7 mouse cellular contexts compared by ENCODE assay signal in genomic region chr19:5637069-5638047, GRCm38 (mm10). TPM values are rescaled to one million over a fixed set of nuclear protein-coding genes. Genes with fewer than 3 reads are reported as not detected.
DNase-seq lines count a peak whose midpoint lies in the region; ATAC-seq lines count a peak whose summit lies in the region.

TSS of gene Rela (plus strand) at chr19:5637483.

- DNase-seq in adrenal gland, adult 2 months, result peak; percentile 98
- DNase-seq in embryo, embryonic 11.5 days (ENCODE audit: low read depth, low spot score), result peak; percentile 65
- peak; percentile 82 to 90 for DNase-seq in gastrocnemius, postnatal 4 days (ENCODE audit: low spot score in 2 of 2)
- DNase-seq in left cerebral cortex, postnatal 36 days (ENCODE audit: low spot score in 2 of 2), result peak; percentile 90 to 95
- peak; percentile 98 for DNase-seq in midbrain, embryonic 11.5 days (ENCODE audit: low spot score, missing footprints)
- DNase-seq in skeletal muscle tissue, adult 2 months (ENCODE audit: low read depth, low spot score), result peak; percentile 91

- peak within 1 kb of the TSS; percentile 94 for H3K9ac ChIP-seq in intestine, embryonic 16.5 days (ENCODE audit: low read depth, low read length)
- peak within 1 kb of the TSS; percentile 87 for H3K9ac ChIP-seq in midbrain, embryonic 11.5 days (ENCODE audit: low read length)

- intact Hi-C loops in left cerebral cortex, postnatal 36 days (cut with DNase I), result loop anchor here (5.0 kb wide), 1 partner anchor 70 kb away; the partner anchor contains the start of gene Ap5b1

- H3K27me3 ChIP-seq in intestine, embryonic 16.5 days (replicated peaks; ENCODE audit: control insufficient read depth, insufficient read depth, low read length), result no peaks in the 10 kb centered on the region
- no peaks in the 10 kb centered on the region for H3K27me3 ChIP-seq in midbrain, embryonic 11.5 days (ENCODE audit: control insufficient read depth, insufficient read depth, low read length)

- ATAC-seq in intestine, embryonic 16.5 days, result peak; percentile 87
- ATAC-seq in midbrain, embryonic 11.5 days (ENCODE audit: low FRiP score), result peak; percentile 89

- peaks cover 12% of the 10 kb centered on the region for H3K36me3 ChIP-seq in intestine, embryonic 16.5 days (ENCODE audit: control insufficient read depth, insufficient read depth, low read length)
- peaks cover 16% of the 10 kb centered on the region for H3K36me3 ChIP-seq in midbrain, embryonic 11.5 days (ENCODE audit: control insufficient read depth, insufficient read depth, low read length)

- H3K4me3 ChIP-seq in intestine, embryonic 16.5 days (ENCODE audit: low read length), result peak within 1 kb of the TSS; percentile 70
- H3K4me3 ChIP-seq in midbrain, embryonic 11.5 days (ENCODE audit: low read depth, low read length), result peak within 1 kb of the TSS; percentile 80

- H3K9me3 ChIP-seq in intestine, embryonic 16.5 days (ENCODE audit: control insufficient read depth, low read length), result no peaks in the 10 kb centered on the region
- H3K9me3 ChIP-seq in midbrain, embryonic 11.5 days (ENCODE audit: control insufficient read depth, low read length), result no peaks in the 10 kb centered on the region

- H3K4me2 ChIP-seq in intestine, embryonic 16.5 days (ENCODE audit: low read depth, low read length), result peak within 1 kb of the TSS; percentile 93
- peak within 1 kb of the TSS; percentile 86 for H3K4me2 ChIP-seq in midbrain, embryonic 11.5 days

- peaks cover 21% of the 10 kb centered on the region for H3K4me1 ChIP-seq in intestine, embryonic 16.5 days (ENCODE audit: control insufficient read depth, insufficient read depth, low read length)
- H3K4me1 ChIP-seq in midbrain, embryonic 11.5 days (ENCODE audit: control insufficient read depth, insufficient read depth, low read length), result peaks cover 14% of the 10 kb centered on the region

- WGBS in intestine, embryonic 16.5 days, result under 1% methylated on average over 107 of the region's 109 CpGs
- WGBS in midbrain, embryonic 11.5 days, result under 1% methylated on average over 91 of the region's 109 CpGs

- peak within 1 kb of the TSS; percentile 92 for H3K27ac ChIP-seq in intestine, embryonic 16.5 days (ENCODE audit: low read length)
- H3K27ac ChIP-seq in midbrain, embryonic 11.5 days (ENCODE audit: low read depth, low read length), result peak within 1 kb of the TSS; percentile 73

RNA-seq across cellular contexts. Expression of gene Rela, which starts in this region (rescaled TPM):
- 100 to 1,000 TPM in 1 of 2 experiments, 10 to 100 TPM in 1; 89.8 to 149 TPM for total RNA-seq in adrenal gland, adult 2 months (2021)
- 163 and 221 TPM in 2 replicates for polyA plus RNA-seq in adrenal gland, adult 2 months (2012; rRNA removed)
- 10 to 100 TPM; 35.9 to 39.1 TPM for total RNA-seq in gastrocnemius, postnatal 4 days (2021)
- 43.2 and 43.9 TPM in 2 replicates for polyA plus RNA-seq in intestine, embryonic 16.5 days (2015; fragmentation: Nextera tagmentation; extraction: Ambion mirVana)
- total RNA-seq in left cerebral cortex, postnatal 36 days (2021), result 10 to 100 TPM; 18.1 to 19.8 TPM
- 24.6 and 29.9 TPM in 2 replicates for polyA plus RNA-seq in midbrain, embryonic 11.5 days (2014; fragmentation: Nextera tagmentation; extraction: Ambion mirVana)

Comparison
In these comparisons a context has a peak if more than half of its experiments do, and no peak if none do; other contexts are left out.
1. Peak in every context shown above with its lines: DNase-seq, ATAC-seq, H3K4me3 ChIP-seq and H3K27ac ChIP-seq.